Mouse (Mus musculus) left cerebral cortex, adult 8-10 months (tissue): Measurements from ENCODE around the gene Smtnl2. TPM values are rescaled to one million over a fixed set of nuclear protein-coding genes. Genes with fewer than 3 reads are reported as not detected.

Experiments used
- DNase-seq, 2 experiments: peaks; one replicate each; pipeline ENCODE4 v3.0.0; 2022; ENCODE audit warnings: low spot score in 2 of 2
- total RNA-seq, 4 experiments: library from RNA; stranded (reverse); gene quantifications; 2 replicates each; pipeline ENCODE4 v1.2.4; 2022

Gene Smtnl2
- total RNA-seq, 4 experiments from 2014 or later = 0.89 to 2.9 (median 1.1) TPM

DNA sequence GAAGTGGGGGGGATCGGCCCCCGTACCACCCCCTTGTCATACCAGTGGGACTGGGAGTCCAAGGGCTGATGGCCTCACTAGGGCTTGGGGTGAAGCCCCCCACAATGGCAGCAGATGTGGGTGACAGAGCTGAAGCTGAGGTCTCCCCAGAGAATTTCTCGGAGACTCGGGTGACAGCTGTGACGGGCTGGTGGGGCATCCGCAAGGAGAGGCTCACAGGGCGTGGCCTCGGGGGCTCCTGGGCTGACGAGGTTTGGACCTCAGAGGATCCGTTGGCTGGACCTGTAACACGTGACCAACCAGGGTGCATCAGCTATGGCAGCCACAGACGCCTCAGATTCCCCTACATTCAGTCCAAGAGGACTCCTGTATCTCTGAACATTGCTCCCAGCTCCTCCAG is 8.5 kb downstream of the Smtnl2 start:
- no peak for DNase-seq

DNA sequence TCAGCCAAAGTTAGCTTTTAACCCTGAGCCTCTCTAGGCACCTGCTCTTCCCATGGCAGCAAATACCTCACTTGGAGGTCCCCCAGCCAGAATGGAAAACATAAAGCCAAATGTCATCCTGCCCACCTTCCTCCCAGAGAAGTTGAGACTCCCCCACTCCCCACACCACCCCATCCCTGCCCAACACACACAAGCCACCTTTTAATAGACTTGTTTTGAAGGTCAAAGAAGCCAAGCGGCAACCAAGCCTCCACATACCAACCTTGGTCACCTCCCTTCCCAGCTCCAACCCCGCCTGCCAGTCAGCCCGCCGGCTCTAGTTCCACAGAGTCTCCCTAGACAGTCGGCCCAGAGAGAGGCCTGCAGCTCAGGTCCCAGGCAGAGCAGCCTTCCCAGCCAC is 9.5 kb downstream of the Smtnl2 start:
- no peak for DNase-seq

DNA sequence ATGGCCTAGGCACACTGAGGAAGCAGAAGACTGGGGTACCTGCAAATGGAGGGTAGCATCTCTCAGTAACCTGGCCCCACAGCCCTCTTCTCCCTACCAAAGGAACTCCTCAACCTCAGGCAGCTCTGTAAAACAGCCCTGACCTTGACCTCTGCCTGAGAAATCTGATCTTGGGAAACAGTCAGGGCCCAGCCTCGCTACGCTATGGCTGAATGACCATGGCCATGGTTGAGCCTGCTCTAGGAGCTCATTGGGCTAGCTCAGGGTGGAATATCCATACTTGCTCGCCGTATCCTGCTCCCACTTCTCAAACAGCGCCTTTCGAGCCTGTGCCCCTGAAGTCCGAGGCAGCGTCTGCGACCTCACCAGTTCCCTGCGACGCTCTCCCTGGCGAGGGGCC is 10.4 kb downstream of the Smtnl2 start:
- no peak for DNase-seq

DNA sequence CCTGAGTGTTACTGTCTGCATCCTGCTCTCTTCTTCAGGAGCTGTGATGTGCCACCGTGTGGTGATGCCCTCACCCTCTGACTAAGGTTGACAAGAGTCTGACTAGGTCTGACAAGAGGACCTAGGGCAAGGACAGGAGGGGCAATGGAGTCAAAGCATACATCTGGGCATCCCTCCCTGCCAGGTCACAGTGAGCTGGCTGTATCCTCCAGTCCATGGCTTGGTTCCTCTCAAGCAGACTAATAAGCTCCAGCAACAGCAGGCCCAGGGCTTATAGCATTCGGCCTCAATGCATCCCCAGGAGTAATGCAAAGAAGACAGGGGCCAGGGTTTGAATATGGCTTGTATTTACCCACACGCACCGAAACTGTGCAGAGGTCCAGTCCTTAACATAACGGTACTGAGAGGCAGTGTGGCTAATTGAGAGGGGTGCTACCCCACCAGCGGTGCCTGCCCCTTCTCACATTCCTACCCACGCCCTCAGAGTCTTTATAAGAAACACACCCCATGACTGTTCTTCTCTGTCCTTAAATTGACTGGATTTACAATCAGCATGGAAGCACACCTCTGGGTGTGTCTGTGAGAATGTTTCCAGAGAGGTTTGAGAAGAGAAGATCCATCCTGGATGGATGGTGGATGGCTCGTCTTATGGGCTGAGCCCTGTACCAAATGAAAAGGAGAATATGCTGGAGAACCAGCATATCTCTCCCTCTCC is 13.5 kb downstream of the Smtnl2 start:
- DNase-seq = no peak

DNA sequence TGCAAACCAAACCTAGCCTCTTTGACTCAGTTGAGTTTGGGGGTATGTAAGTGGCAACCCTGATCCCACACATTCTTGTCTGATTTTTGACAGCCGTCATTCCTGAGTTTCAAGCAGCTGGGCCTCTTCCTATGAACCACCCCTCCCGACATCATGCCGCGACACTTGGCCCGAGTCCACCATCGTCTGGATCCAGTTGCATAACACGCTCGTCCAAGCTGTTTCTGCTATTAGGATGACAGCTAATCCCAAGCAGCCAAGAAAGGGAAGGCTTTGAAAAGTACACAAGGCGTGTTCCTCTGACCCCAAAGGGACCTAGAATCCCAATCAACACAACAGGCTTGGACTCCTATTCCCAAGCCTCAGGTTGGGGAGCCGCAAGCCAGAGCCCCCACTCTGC is 14.4 kb downstream of the Smtnl2 start:
- DNase-seq = no peak

DNA sequence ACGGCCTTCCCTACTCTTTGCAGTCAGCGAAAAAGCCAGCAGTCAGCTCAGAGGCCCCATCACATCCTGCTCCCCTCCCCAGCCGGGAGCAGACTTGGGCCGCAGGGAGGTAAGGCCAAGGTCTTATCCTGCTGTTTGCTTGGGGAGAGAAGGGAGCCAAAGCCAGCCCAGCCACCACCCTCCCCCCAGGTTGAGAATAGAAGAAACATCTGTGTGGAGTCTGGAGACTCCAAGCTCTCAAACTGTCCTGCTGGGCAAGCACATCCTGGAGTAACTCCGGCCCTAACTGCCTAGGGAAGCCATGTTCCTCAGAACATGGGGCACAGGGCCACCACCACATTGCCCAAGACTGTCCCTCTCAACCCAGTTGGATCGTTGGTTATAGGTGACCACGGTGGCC is 14.9 kb downstream of the Smtnl2 start:
- no peak for DNase-seq

DNA sequence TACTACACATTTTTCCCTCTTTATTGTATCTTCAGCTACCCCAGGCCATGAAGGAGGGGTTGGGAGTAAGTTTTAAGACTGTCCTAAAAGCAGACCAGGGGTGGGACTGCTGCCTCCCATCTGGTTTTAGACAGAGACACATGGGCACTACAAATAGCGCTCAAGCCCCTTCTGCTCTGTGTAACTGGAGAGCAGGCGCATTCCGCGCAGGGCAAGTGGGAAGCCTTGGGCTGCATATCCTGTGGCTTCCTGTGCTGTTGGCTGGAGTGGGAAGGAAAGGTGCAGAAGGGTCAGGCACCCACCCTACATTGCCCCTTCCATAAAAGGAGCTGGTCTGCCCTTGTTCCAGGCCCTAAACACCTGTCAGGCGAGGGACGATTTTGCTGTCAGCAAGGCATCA is 15.9 kb downstream of the Smtnl2 start:
- no peak for DNase-seq

DNA sequence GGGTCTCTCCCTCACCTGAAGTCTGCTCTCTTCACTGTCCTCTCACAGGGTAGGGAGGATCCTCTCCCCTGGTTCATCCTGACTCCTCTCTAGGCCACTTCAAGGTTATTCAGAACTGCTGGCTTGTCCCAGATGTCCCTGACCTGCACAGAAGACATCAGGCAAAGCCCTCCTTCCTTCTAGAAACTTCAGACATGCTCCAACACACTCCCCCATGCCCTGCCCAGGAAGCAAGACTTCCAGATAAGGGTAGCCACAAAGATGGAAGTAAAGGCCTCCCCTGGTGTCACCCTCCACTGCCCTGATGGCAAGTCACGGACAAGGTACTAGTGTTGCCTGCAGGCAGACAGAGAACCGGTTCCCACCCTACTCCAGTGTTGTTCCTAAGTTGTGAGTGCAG is 16.8 kb downstream of the Smtnl2 start:
- DNase-seq = no peak

DNA sequence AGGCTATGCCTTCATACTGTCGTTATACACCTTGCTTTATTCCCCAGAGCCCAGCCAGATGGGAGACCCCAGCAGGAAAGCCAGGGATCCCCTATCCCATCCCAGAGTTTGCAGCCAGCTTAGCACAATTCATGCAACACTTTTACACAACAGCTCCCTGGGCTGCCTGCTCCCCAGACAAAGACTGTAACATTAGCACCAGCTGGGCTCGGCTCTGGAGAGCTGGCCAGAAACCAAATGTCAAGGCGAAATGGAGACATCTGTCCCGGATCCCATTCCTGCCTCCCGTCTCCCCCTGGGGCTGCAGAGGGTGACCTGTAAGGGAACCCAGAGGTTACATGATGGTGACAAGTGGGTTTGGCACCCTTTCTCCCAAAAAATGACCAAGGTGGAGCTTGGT is 17.8 kb downstream of the Smtnl2 start:
- DNase-seq = no peak

DNA sequence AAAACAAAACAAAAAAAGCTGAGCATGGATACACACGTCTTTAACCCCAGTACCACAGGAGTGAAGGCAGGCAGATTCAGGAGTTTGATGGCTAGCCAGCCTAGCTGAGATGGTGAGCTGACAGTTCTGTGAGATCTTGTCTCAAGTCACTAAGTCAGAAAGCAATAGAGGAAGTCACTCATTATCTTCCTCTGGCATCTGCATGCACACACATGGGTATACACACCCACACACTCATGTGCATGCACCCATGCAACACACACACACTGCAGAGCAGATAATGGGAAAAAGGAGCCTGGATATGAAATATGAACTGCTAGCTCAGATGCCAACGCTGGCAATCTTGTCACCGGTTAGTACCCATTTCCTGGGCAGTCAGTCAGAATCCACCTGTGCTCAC is 18.3 kb downstream of the Smtnl2 start:
- DNase-seq = no peak

DNA sequence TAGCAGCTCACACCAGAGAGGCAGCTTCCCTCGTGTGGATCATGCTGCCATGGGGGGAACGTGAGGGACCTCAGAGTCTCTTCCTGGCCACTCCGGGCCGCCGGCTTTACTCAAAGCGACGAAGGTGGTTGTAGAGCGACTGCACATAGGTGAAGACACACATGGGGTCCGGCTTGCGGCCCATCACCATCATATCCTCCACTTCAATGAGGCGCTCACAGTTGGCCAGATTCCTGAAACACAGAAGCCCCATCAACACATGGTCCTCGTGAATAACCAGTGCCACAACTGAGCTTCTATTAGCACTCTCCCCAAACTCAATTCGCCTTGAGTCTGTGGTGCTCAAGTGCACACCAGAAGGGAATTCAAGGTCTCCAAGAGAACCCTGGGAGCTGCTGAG is 20.3 kb downstream of the Smtnl2 start:
- DNase-seq = no peak

DNA sequence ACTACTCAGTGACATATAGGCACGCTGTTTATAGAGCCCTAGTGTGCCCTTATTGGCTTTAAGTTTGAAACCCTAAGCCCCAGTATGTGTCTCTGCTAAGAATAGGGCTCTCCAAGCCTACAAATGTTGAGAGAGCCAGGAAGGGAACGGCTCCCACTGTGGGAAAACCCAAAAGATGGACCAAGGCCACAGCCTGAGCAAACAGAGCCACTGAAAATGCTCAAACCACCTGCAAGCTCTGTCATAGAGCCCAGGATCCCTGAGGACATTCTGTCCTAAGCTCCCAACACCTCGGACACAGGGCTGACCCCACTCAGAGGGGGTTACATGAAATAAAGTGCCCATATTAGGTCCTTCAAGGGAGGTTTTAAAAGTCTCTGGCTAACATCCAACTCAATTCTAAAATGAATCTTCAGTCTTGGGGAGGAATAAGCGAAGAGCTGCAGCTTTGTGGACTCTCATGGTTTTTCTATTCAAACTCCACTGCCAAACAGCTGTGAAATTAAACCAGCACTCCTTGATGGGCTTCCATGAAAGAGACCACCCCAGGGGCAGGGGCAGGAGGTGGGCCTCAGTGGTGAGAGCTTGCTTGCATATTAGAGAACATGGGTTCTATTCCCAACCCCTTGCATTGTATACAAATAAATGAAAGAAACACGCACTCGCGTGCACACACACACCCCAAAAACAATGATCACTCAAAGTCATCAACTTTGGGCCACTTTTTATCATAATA is 21.9 kb downstream of the Smtnl2 start:
- no peak for DNase-seq

DNA sequence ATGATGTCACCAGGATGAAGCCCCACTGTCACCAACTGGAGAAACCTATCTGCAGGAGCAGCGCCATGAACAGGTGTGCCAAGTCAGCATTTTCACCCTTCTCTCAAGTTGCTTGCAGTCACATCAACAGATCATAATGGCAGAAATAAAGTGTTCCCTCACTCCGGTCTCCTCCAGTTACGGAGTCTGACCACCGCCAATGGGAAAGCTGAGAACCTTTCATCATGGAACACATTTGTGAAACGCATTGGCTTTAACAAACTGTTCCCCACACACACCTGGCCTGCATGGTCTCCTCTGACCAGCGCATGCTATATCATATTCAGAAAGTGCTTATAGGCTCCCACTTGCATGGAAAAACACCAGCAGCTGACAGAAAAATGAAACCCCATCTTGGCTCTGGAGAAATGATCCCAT is 23.4 kb downstream of the Smtnl2 start:
- DNase-seq = no peak

DNA sequence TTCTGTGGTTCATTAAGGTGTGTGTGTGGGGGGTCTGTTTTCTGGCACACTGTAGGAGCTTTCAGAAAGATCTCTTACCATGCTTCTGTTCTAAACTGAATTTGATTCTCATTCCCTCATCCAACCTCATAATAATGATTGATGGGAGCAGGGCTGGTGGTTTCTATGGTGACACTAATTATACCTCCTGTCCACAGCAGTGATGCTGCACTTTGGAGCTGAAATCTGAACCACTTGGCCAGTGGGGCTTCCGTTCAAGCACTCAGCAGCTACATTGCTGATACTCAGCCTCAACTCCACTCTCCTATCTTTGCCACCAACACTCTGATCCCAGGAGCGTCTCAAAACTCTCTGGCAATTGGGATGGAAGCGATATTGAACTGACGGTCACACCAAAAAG is 32.2 kb downstream of the Smtnl2 start:
- no peak for DNase-seq

DNA sequence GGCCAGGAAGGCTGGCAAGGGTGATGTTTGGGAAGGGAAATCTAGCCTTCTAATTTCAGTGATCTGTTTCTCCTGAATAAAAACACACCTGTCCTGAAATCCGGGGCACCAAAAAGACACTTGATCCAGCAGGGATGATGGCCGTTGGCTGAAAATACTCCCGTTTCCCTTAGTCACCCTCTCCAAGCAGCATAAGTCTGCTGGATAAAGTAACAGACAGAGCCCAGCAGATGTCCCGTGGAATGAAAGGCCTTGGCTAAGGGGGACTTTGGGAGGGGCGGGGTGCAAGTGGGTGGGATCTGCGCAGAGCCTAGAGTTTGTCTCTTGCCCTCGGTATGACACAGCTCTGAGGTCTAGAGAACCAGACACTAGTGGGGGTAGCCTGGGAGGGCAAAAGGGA is 33.3 kb downstream of the Smtnl2 start:
- DNase-seq = no peak

DNA sequence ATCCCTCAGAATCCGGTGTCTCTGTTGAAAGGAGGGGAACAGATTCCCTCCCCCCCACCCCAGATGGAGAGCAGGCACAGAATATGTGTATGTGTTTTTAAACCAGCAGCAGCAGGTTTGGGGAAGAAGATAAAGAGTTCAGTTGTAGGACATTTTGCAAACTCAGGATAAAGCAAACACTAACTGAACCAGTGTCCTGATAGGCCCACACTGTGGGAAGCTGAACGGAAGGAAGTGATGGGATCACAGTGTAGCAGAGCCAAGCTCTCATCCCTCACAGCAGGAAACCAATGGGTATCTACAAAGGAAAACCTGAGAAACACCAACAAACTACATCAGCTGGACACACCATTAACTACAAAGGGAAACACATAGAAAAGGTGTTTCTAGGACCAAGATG is 35.0 kb downstream of the Smtnl2 start:
- no peak for DNase-seq

DNA sequence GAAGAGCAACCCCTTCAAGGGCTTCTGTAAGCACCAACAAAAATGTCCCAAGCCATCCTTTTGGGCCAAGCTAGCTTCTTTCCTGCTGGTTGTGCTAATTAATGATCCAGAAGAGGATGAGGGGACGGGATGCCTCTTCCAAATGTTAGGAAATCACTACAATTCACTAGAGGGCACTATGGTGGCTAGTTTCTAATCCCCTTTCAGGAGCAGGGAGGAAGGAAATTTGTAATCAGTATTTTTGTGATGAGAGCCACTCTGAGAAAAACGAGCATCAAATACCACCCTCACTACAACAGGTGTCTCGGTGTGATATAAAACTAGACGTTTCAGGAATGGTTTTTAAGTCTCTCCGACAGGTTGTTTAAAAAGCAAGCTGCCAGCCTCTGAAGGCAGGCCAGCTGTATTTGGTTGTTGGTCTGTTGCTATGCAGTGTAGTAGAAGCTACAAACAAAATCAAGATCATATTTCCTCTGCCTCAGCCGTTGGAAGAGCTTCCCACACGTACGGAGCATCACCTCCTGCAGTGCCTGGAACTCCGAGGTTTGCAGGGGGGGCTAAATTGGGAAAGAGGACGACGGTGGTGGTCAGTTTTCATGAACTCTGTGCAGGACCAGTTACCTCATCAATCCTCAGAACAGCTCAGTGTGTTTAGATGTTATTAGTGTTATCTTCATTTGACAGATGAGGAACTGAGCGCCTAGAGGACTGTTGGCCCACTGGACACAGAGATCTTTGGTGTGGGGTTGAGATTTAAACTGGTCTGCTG is 41.4 kb downstream of the Smtnl2 start:
- no peak for DNase-seq

DNA sequence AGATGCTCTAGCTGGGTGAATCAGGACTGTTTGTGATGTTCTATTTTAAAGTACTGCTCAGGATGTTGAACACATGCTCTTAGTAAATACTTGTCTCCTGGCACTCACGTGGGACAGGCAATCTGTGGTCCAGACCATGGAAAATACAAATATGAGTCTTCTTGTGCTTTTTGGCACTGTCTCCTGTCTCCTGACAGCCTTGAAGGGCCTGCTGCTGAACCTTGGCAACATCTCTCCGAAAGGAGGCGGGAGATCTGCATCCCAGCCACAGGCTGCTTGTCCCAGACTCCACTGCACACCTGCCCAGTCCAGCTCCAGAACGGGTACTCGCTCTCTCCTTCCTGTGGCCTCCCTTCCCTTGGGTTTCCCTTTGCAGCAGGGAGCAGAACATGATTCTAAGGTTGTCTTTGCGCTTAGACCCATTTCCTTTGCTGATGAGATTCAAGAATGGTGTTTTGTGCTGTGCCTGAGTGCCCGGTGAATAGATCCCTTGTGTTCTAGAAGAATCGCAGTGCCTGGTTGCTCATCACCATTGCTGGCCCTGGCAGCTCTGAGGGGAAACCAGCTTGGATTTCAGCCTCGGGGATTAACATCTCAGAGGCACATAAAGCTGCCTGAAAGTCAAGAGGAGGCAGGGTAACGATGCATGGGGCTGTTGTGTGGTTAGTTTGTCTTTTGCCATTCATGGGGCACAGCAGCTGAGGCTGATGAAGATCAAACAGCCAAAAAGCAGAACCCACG is 43.4 kb downstream of the Smtnl2 start:
- no peak for DNase-seq

DNA sequence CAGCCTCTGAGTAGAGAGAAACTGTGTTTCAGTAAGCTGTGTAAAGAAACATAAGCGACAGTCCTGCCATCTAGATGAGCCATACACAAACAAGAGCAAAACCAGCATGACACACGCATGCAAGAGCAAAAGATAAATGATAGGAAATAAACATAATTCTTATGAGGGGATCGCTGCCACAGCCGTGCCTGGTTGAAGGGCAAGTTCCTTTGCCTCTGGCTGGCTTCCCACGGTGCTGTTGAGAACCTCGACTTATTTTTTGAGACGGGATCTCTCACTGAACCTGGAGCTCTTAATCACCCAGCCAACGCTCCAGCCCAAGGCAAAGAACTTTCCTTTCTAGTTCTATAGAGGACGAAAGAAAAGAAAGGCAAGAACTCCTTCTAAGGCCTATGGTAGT is 45.4 kb downstream of the Smtnl2 start:
- DNase-seq = no peak

DNA sequence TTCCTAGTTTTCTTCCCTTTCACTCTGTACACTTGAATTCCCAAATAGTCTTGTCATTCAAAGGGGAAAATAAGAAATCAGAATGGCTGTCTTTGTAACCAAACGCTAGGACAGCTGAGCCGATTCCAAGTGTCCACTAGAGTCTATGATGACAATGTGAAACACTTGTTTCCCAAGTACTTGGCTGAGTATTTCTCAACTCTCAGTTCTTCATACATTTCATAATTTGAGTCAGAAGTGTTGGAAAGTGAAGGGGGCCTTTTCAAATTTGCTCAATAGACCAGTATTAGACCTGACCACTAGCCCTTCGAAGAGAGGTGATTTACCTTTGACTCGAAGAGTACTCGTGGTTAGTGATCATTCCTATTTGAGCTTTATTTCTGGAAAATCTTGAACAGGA is 47.0 kb downstream of the Smtnl2 start:
- DNase-seq = no peak

DNA sequence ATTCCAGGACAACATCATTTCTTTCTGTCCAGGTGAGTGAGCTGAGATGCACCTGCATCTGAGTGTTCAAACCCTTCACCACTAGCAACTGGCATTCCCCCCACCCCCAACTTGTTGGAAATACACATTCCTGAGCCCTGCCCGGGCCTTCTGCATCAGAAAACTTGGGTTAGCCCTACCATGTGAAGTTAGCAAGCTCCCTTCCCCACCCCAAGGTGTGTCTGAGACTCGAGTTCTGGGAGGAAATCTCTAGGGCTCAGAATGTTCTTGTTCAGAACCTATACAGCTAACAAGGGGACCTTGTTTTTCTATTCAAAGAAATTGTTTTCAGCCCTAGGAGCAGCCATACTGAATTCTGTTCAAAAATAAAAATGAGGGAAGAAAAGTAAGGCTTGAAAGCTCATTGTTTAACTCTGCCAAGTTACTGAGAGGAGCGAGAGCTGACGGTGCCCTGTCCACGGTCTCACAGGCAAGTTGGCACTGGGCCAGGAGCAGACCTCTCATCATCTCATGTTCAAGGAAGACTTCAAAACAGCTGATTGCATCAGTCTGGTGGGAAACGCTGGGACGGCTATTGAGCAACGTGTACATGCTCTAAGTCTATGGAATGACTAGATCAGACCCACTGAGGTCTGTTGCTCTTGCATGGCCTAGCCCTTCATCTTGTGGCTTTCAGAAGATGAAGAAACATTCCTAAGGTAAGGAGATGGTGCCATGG is 47.8 kb downstream of the Smtnl2 start:
- no peak for DNase-seq
